Mouse (Mus musculus) lung, adult 18-20 months (tissue): ENCODE measurements around the gene Ogfod3.

ENCODE experiments used
- DNase-seq, 2 experiments: peaks; one replicate each; pipeline ENCODE4 v3.0.0; 2022; ENCODE audit warnings: mixed read lengths in 2 of 2

Ogfod3 gene

DNA sequence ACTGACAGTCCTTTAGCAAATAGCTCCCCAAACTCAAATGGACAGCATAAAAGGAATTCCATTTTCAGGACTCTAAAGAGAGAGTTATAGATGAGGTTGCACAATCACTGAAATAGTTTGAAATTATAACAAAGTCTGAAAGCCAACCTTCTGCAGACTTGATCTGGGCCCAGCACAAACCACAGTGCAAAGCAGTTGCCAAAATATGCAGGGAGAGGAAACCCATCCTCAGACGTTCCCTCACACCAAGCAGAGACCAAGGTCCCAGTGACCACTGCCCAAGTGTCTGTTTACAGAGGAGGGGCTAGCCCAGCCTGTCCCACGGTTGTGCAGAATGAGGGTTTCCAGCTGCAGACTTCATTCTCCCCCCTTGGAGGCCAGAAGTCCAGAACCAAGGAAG is 5.9 kb downstream of the Ogfod3 start:
- DNase-seq: no peak

DNA sequence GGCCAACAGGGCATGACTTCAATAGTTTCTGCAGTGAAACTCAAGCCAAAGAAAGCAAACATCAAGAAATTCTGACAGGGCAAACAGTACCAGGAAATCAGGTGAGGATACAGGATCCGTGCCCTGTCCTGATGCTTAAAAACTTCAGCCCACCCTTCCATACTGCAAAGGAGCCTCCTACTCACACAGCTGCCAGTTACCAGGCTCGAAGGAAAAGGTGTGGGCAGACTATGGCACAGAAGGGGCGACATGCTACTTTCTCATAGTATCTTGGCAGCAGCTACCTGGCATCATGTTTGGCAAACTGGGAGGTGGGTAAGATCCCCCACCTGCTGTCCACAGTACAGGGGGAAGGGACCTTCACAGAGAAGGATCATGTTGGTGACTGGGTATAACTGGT is 11.1 kb downstream of the Ogfod3 start:
- DNase-seq: no peak

DNA sequence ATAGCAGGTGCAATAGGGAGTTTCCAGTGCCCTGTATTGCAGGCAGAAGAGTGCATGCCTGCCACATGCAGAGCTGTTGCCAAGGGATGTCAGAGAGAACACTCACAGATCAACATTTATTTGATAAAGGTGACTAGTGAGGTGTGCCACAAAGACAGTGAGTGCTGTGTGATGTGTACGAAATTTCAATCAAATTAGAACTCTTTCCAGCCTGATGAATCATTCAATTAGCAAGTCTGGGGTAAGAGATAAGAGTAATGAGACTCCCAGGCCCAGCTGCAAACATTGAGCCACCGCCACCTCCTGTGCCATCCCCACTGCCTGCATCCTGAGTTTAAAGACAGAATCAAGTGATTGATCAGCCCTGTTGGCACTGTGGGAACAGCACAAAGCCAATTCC is 11.8 kb downstream of the Ogfod3 start:
- no peak for DNase-seq

DNA sequence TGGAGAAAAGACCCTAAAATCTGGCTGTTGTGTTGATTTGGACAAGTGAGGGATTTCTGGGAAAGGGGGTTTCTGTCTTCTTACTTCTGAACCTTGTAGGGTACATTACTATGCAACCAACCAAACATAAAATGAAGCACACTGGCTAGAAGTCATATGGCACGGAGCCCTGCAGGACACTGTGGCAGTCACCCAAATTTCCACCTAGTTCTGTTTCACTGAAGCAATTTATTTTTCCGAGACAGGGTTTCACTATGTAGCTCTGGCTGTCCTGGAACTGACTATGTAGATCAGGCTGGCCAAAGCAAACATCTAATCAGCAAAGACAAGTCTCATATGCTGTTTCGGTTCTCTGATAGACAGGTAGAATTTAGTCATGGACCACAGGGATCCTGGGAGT is 14.8 kb downstream of the Ogfod3 start:
- no peak for DNase-seq

DNA sequence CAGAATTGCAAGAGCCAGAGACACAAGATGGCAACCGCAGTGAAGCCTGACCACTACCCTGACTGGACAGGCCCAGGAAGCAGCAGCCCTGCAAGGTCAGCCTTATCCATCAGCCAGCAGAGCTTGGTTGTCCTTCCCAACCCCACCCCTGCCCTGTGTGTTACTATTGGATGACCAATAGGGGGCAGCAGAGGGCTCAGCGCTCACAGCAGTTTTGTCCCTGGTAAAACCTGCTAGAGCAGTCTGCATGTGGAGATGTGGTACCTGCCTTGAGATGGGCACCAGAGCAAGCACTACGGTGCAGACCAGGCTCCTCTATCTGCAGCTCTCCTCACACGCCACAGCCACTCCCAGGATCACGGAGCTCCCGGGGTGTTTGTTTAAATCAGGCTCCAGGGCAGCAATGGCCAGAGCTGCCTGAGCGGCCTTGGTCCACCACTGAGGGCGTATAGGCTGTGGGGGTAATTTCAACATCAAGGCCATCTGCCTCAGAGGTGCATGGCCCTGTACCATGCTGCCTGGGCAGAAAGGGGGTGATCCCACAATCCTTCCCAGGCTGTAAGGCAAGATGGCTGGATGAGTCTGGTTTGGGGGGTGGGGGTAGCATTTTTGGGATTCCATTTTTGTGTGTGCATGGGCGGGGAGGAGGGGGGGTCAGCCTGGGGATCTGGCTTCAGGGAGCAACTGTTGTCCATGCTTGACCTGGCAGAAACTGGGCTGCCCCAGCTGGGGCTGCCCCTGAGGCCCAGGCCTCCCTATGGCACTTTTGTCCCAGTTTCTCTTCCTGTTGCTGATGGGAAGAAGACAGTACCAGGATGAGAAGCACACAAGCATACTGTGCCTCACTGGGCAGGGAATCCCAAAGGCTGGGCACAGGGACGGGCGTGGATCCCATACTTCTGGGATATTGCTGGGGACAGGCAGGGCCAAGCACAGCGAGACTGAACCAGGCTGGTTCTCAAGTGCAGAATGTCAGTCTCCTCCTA is 27.9 kb downstream of the Ogfod3 start:
- DNase-seq: peak; percentile 39 to 59

DNA sequence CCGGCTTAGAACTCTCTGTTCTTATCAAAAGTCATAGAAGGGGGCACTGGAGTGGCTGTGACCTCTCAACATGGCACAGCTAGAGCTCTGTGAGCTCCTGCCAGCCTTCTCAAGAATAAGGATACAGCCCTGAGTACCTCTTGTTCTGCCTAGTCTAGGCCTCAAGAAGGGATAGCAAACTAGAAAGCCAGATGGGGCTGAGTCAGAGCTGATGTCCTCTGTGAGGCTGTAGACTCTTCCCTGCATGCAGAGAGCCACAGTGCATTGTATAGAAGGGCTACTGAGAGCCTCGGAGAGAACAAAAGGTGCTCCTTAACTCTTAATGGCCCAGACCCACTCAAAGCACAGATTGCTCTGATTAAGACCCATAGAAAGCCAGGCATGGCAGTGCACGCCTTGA is 30.3 kb downstream of the Ogfod3 start:
- no peak for DNase-seq

DNA sequence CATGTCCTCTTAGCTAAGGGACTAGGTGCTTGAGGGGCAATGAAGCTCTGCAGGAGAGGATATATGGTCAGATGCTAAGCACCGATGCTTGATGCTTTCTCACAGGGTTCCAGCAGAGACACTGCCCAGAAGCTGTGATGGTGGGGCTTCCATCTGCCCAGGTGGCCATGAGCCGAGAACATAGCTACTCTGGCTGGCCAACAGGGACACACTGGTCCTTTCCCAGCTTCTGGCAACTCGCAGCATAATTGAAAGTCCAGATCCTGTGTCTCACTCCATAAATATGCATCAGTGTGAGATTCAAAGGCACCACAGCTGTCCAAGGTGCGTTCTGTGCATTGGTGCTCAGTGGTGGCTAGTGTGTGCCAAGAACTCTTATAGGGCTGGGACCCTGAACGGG is 31.3 kb downstream of the Ogfod3 start:
- DNase-seq: no peak

DNA sequence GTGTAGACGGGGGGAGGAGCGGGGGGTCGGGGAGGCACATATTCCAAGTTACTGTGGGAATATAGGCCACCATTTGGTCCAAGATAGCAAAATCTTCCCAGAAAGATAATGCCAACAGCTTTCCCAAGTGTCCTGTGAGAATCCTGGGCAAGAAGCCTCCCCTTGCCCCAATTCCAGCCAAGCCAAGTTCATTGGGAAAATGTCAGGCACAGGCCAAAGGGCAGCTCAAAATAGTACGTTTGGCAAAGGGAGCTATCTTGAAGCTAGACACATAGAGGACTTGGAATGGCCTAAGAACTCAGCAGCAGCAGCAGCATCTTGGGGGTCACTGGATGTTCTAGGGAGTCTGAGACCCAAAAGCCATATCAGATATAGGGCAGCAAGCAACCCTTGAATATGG is 40.8 kb downstream of the Ogfod3 start:
- no peak for DNase-seq

DNA sequence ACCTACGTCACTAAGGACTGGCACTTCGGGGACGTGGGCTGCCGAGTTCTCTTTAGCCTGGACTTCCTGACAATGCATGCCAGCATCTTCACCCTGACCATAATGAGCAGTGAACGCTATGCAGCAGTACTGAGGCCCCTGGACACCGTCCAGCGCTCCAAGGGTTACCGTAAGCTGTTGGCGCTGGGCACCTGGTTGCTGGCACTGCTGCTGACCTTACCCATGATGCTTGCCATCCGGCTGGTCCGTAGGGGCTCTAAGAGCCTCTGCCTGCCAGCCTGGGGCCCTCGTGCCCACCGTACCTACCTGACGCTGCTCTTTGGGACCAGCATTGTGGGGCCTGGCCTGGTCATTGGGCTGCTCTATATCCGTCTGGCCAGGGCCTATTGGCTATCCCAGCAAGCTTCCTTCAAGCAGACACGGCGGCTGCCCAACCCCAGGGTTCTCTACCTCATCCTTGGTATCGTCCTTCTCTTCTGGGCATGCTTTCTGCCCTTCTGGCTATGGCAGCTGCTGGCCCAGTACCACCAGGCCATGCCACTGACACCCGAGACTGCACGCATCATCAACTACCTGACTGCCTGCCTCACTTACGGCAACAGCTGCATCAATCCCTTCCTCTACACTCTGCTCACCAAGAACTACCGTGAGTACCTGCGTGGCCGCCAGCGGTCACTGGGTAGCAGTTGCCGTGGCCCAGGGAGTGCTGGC is 43.7 kb downstream of the Ogfod3 start:
- no peak for DNase-seq

DNA sequence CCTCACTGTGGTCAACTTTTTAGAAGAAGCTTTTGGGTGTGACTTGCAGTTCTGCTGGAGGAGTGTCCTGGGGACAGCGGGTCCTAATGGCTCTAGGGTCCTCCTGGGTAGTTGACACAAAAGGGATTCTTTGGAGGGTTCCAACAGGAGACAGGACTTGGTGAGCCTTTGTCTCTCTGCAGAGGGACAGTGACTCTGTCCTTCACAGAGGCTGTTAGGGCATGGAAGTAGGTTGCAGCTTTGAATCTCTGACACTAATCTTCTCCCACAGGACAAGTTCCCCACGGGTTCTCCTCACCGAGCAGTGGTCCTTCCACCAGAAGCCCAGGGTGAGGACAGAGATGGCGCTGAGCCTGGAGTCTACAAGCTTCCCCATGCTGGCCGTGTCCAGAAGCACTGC is 44.5 kb downstream of the Ogfod3 start, which contains the start of gene Uts2r:
Gene Uts2r (plus strand): TSS at position 301 of the 400 bp plus-strand sequence.
- DNase-seq: no peak

DNA sequence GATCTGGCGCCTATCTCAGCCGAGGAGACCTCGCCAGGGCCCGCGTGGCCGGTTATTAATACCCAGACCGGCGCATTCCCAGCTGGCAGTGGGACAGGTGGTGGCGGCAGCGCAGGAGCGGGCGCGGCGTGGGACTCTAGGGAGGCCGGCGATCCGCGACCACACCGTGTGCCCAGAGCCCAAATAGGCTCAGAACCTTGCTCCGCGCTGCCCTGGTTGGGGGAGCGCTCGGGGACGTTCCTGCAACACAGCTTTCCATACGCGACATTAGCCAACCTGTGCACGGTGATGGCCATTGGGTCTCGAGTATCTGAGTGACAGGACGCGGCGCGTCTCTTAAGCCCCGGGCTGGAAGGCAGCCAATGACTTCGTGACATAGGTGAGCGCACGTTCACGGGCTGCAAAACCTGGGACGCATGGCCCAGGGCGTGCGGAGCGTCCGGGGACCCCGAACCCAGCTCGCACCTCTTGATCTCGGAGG is 48.1 kb downstream of the Ogfod3 start:
- DNase-seq: no peak

DNA sequence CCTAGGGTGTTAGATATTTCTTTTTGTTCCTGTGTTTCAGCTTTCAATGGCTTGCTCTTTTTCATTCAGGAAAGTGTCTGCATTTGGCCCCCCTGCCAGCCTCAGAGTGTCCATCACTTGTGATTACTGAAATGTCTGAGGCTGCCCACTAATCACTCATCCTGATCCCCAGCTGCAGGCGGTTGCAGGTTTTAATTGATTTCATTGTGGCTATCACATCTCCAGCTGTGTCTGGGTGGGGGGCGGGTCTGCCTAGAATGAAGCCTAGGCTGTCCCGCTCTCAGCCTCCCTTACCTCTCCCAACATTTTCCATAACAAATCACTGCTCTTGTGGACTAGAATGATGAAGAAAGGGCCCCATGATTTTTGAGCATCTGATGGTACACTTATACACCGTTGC is 50.3 kb downstream of the Ogfod3 start:
- DNase-seq: no peak

DNA sequence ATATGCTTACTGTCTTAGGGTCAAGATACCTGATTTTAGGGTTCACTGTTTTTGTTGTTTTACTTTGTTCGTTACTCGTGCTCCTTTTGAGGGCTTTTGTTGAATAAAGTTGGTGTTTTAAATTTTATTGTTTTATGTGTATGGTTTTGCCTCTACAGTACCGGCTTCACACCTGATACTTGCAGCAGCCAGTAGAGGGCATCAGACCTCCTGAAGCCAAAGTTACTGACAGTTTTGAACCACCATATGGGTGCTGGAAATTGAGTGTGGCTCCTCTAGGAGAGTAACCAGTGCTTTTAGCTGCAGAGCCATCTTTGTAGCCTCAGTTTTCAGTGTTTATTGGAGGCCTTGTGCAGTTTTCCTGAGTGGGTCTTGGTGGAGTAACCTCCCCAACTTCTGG is 56.3 kb downstream of the Ogfod3 start:
- no peak for DNase-seq

DNA sequence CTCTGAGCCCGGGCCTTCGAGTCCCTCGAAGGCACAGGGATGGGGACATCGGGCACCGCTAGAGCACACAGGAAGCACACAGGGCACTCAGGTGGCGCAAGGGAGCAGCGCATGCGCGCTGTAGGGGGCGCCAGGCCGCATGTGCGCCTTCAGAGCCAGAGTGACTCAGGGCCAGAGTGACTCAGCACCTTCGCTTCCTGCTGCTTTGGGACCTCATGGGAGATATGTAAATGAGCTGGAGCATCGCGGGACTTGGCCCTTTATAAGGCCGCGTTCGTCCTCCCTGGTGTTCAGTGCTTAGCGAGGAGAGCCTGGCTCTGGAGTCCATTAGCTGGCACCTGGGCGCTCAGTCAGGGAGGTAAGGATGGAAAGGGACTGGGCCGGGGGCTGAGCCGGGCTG is 58.6 kb downstream of the Ogfod3 start, which contains the start of gene Tex19.1:
Gene Tex19.1 (plus strand): TSS at position 279 of the 400 bp plus-strand sequence.
- DNase-seq: no peak

DNA sequence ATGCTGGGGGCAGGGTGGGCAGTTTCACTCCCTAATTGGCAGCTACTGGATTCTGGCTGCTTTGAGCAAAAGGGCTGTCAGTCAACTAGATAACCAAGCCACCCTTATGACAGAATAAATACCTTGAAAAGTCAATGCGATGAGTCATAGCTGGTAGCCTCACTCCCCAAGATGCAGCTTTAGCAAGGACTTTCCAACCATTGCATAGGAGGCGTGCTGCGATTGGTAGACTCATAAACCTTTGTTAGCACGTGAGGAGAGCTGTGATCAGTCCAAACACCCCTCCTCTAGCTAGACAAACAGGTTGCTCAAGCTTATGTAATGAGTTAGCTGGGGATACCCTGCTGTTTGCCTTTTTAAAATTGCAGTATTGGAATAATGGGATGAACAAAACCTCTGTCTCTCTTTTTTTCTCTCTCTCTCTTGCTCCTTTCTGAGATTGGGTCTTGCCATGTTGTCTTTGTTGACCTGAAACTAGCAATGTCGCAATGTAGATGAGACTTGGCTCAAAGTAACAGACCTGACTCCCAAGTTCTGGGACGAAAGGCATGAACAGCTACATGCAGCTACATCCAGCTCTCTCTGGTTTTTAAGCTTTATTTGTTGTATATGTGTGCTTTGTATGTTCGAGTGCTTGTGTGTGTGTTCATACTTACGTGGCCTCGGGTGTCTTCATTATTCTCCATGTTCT is 61.0 kb downstream of the Ogfod3 start:
- peak in 1 of 2 experiments; percentile 43 for DNase-seq

DNA sequence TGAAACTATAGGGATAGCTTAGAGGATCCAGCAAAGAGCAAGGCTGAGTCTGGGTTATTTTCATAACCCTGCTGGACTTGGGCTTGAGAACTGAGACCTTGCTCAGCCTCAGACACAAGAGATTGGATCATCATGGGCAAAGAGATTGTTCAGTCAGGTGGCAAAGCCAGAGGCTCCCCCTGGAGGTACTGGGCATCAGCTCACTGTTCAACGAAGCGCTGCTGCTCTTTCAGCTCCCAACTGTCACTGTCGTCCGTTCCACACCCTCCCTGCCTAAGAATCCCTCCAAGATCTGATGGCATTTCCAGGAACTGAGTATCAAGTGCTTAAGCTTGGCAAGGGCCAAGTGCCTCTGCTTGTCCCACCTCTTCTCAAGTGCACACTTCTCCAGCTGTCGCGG is 65.8 kb downstream of the Ogfod3 start:
- no peak for DNase-seq

DNA sequence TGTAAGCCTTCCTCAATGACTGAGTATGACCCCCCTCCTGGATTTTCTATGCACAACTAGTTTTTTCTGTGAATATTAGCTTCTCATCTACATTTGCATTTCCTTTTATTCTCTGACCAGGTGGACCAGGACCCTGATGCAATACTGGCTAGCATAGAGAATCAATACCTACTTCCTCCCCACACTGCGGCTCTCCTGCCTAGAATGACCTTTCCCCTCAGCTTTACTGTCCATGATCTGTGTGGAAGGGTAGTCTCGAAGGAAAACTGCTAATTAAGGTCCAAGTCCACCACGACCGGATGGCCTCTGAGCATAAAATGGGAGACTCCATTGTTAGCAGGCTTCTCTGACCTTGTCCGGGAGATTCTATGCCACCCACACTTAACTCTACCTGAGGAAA is 66.8 kb downstream of the Ogfod3 start:
- DNase-seq: no peak

DNA sequence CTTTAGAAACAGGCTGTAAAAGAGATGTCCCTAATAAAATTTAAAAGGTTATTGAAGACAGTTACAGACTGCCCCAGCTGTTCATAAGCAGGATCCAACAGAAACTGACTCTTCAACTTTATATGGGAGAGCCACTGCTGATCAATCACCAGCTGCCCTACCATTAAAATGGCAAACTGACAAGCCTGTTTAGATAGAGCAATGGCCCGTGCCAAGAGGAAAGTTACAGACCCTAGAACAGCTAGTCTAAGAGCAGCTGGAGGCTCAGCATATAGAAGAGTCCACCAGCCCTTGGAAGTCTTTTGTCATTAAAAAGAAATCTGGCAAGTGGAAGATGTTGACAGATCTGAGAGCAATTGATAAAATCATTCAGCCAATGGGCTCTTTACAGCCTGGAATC is 69.9 kb downstream of the Ogfod3 start:
- DNase-seq: no peak

DNA sequence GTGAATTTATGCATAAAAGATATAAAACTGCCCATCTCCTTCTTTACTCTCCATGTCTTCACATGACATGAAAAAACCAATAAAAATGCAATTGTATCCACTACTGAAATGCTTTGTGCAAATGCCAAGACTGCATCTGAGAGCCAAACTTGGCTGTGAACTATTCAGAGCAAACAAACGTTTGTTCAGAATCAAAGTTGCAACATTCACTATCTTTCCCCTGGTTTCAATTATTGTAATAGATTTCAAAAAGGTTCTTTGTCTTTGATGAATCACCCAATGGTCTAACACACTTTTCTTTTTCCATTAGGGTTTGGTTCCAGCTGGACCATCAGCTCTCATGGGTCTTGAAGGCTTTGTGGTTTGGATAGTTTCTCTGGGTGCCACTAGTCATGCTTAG is 74.9 kb downstream of the Ogfod3 start:
- DNase-seq: no peak
